Mouse (Mus musculus) ZHBTc4 (cell line): Measurements from ENCODE around the gene Prr11.
"Not testable (repeated sequence)": the region's sequence is repeated elsewhere in the genome, so short reads cannot be mapped to it uniquely, and the experiment has no call there.

Experiments used
- DNase-seq: peaks from one replicate; pipeline ENCODE4 v3.0.0-alpha.2; 2011; ENCODE audit warnings: low read depth, low spot score

Prr11 gene

DNA sequence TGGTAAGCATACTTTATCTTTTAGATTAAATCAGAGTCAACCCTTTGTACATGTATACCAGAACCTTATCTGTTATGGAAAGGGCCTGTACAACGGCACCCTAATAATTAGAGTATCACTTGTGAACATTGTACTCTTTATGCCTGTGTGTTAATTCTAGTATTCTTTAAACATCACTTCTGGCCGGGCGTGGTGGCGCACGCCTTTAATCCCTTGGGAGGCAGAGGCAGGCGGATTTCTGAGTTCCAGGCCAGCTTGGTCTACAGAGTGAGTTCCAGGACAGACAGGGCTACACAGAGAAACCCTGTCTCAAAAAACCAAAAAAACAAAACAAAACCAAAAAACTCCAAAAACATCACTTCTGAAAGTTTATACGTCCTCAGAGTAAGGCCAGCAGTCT is 59.6 kb downstream of the Prr11 start:
- not testable (repeated sequence) for DNase-seq

DNA sequence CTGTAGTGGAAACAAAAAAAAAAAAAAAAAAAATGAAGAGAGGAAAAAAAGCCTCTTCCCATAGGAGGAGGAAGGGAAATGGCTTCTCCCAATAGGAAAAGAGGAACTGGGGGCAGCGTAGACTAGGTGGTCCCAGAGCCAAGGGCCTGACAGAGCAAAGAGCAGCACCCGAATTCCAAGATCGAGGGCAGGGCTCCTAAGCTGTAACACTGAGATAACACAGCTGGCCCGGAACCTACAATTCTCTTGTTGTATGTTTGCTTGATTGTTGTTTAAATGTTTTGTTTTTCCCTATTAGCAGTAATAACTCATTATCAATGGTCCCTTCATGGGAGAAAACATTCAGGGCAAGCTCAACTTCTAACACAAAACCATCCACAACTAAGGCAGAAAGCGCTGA is 61.5 kb downstream of the Prr11 start:
- DNase-seq, result no peak

- DNase-seq, result no peak
Measured at GRCm38 (mm10) chr11:87043052-87043451, 65.5 kb downstream of the Prr11 start.

DNA sequence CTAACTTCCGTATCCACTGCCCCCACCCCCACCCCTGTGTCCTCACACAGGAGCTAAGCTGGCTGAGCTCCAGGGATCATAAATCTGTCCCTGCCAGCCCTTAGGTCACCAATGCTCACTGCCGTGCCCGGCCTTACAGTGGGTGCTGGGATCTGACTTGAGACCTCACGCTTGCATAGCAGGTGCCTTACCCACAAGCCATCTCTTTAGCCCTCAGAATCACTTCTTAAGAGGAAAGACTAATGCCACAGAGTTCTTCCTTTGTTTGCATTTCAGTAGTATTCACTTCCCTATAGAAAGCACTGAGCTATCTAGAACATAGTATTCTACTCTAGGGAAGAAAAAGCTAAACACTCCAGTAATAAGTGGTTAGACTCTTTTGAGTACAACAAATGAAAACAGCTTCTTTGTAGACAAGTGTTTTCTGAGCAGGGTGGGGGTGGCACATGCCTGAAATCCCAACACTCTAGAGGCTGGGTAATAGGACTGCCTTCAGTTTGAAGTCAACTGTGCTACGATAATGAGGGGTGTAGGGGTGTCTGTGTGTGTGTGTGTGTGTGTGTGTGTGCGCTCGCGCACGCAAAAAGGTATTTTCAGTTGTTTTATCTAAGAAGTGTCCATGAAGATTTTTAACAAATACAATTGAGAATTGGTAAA is 69.1 kb downstream of the Prr11 start:
- no peak for DNase-seq
